Mouse (Mus musculus): ENCODE measurements around the gene Jmjd7. TPM values are rescaled to one million over a fixed set of nuclear protein-coding genes. Genes with fewer than 3 reads are reported as not detected.
A peak's percentile ranks its signal among the peaks of the same experiment; 100 is the strongest.

Jmjd7 gene
- total and polyA plus RNA-seq, 3 experiments: 0.66 to 3.7 (median 3.2) TPM

DNA sequence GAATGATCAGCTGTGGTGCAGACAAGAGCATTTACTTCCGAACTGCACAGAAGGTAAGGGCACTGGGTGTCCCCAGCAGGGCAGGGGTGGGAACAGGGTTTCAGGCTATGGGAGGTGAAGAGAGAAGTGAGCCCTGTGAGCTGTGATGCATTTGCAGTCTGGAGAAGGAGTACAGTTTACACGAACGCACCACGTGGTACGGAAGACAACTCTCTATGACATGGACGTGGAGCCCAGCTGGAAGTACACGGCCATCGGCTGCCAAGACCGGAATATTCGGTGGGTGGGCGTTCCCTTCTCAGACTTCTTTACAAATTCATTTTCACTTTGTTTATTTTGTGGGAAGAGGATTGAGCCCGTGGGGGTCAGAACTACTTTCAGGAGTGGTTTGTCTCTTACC lies 9.7 kb upstream of the Jmjd7 start:
- H3K36me3 ChIP-seq (replicated peaks): peaks cover 90% of the 10 kb centered on the region
- ATAC-seq (ENCODE audit: extremely low read depth, insufficient number of reproducible peaks, low FRiP score, poor library complexity, severe bottlenecking): no peak
- no peaks in the 10 kb centered on the region; the same call in 1 of the 2 replicates for H3K27me3 ChIP-seq (ENCODE audit: insufficient read depth, low read length)
- H3K9me3 ChIP-seq (replicated peaks): no peaks in the 10 kb centered on the region
- H3K4me1 ChIP-seq (ENCODE audit: insufficient read depth, low read depth, low read length): no peaks in the 10 kb centered on the region
- no peak for DNase-seq (ENCODE audit: low spot score)
- no peak overlapping the region for H3K4me3 ChIP-seq (ENCODE audit: low read depth, low read length)
- TF ChIP-seq CTCF (IDR thresholded peaks at IDR 0.05; ENCODE audit: low read depth, low read length): no peak
- no peak for TF ChIP-seq POLR2AphosphoS5 (IDR thresholded peaks at IDR 0.05; ENCODE audit: insufficient replicate concordance, low read depth, low read length)
- no peak for TF ChIP-seq GATA1 (IDR thresholded peaks at IDR 0.05; ENCODE audit: borderline replicate concordance, low read length)
- no peak for TF ChIP-seq GATA2 (IDR thresholded peaks at IDR 0.05; ENCODE audit: borderline replicate concordance, low read depth, low read length)
- no peak for TF ChIP-seq TAL1 (conservative IDR thresholded peaks at IDR 0.05; ENCODE audit: low read depth, low read length)

DNA sequence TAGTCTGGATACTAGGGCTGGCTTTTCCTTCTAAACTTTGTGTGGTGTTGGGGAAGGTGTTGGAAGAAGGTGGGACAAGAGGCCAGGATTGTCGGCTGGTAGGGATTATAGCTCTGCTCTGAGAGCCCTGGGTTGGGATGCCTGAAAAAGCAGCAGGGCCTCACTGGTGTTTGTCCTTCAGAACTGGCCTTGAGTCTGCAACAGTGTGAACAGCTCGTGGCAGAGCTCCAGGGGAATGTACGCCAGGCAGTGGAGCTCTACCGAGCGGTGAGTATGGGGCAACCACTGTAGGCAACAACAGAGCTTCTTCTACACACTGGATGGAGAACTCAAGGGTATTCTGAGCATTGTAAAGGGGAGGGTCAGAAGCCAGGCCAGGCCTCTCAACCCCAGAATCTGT lies 2.9 kb upstream of the Jmjd7 start:
- no peaks in the 10 kb centered on the region for H3K27me3 ChIP-seq (ENCODE audit: insufficient read depth, low read length)
- no peaks in the 10 kb centered on the region for H3K9me3 ChIP-seq (replicated peaks)
- no peak for DNase-seq (ENCODE audit: low spot score)
- H3K4me3 ChIP-seq (ENCODE audit: low read depth, low read length): no peak overlapping the region
- H3K4me1 ChIP-seq (ENCODE audit: insufficient read depth, low read depth, low read length): peaks cover 22% of the 10 kb centered on the region
- peaks cover 66% of the 10 kb centered on the region for H3K36me3 ChIP-seq (replicated peaks)
- no peak for TF ChIP-seq CTCF (IDR thresholded peaks at IDR 0.05; ENCODE audit: low read depth, low read length)
- TF ChIP-seq TAL1 (conservative IDR thresholded peaks at IDR 0.05; ENCODE audit: low read depth, low read length): no peak
- no peak for TF ChIP-seq GATA1 (IDR thresholded peaks at IDR 0.05; ENCODE audit: borderline replicate concordance, low read length)
- no peak for TF ChIP-seq GATA2 (IDR thresholded peaks at IDR 0.05; ENCODE audit: borderline replicate concordance, low read depth, low read length)
- TF ChIP-seq POLR2AphosphoS5 (IDR thresholded peaks at IDR 0.05; ENCODE audit: insufficient replicate concordance, low read depth, low read length): no peak
- no peak for ATAC-seq (ENCODE audit: extremely low read depth, insufficient number of reproducible peaks, low FRiP score, poor library complexity, severe bottlenecking)

DNA sequence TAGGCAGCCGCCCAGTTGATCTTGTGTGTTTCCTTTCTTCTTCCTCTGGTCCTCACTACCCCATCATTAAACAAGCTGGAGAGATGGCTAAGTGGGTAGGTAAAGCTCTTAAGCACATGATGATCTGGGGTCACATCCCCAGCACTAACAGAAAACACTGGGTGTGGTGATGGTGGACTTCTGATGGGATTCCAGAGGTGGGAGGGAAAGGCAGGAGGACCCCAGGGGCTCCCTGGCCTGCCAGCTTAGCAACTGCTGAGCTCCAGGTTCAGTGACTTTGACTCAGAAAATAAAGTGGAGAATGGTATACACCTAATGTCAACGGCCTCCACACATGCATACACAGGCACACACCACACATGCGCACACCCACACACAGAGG lies 658 bp downstream of the Jmjd7 start:
- Histone ChIP-seq H3K27me3 (ENCODE audit: insufficient read depth, low read length) (no peaks in the 10 kb centered on the region), H3K4me3 (ENCODE audit: low read depth, low read length) (peak overlapping the region; percentile 80), H3K4me1 (ENCODE audit: insufficient read depth, low read depth, low read length) (peaks cover 33% of the 10 kb centered on the region), H3K9me3 (replicated peaks) (no peaks in the 10 kb centered on the region), H3K36me3 (replicated peaks) (peaks cover 57% of the 10 kb centered on the region)
- TF ChIP-seq GATA1 (IDR thresholded peaks at IDR 0.05; ENCODE audit: borderline replicate concordance, low read length) (no peak), POLR2AphosphoS5 (IDR thresholded peaks at IDR 0.05; ENCODE audit: insufficient replicate concordance, low read depth, low read length) (no peak), CTCF (IDR thresholded peaks at IDR 0.05; ENCODE audit: low read depth, low read length) (no peak), TAL1 (conservative IDR thresholded peaks at IDR 0.05; ENCODE audit: low read depth, low read length) (no peak), GATA2 (IDR thresholded peaks at IDR 0.05; ENCODE audit: borderline replicate concordance, low read depth, low read length) (no peak)
- no peak for ATAC-seq (ENCODE audit: extremely low read depth, insufficient number of reproducible peaks, low FRiP score, poor library complexity, severe bottlenecking)
- DNase-seq (ENCODE audit: low spot score): peak; percentile 25

DNA sequence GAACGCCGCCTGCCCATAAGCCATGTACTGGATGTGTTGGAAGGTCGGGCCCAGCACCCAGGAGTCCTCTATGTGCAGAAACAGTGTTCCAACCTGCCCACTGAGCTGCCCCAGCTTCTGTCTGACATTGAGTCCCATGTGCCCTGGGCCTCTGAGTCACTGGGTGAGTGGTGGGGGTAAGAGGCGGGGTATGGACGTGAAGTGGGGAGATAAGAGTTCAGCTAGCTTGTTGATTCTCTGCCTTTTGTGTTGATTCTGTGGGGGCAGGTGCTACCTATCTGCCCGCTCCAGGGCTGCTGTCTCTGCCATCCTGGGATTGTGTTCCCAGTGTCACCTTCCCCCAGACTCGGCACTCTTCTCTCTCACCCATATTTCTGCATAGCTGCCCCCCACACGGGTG lies 3.1 kb downstream of the Jmjd7 start:
- Histone ChIP-seq H3K4me1 (ENCODE audit: insufficient read depth, low read depth, low read length) (peaks cover 33% of the 10 kb centered on the region), H3K36me3 (replicated peaks) (peaks cover 35% of the 10 kb centered on the region), H3K27me3 (ENCODE audit: insufficient read depth, low read length) (peaks cover 6% of the 10 kb centered on the region; the same call in 1 of the 2 replicates), H3K9me3 (replicated peaks) (no peaks in the 10 kb centered on the region), H3K4me3 (ENCODE audit: low read depth, low read length) (no peak overlapping the region)
- DNase-seq (ENCODE audit: low spot score) (no peak), ATAC-seq (ENCODE audit: extremely low read depth, insufficient number of reproducible peaks, low FRiP score, poor library complexity, severe bottlenecking) (no peak)
- TF ChIP-seq CTCF (IDR thresholded peaks at IDR 0.05; ENCODE audit: low read depth, low read length) (no peak), TAL1 (conservative IDR thresholded peaks at IDR 0.05; ENCODE audit: low read depth, low read length) (no peak), POLR2AphosphoS5 (IDR thresholded peaks at IDR 0.05; ENCODE audit: insufficient replicate concordance, low read depth, low read length) (no peak), GATA2 (IDR thresholded peaks at IDR 0.05; ENCODE audit: borderline replicate concordance, low read depth, low read length) (no peak), GATA1 (IDR thresholded peaks at IDR 0.05; ENCODE audit: borderline replicate concordance, low read length) (no peak)

DNA sequence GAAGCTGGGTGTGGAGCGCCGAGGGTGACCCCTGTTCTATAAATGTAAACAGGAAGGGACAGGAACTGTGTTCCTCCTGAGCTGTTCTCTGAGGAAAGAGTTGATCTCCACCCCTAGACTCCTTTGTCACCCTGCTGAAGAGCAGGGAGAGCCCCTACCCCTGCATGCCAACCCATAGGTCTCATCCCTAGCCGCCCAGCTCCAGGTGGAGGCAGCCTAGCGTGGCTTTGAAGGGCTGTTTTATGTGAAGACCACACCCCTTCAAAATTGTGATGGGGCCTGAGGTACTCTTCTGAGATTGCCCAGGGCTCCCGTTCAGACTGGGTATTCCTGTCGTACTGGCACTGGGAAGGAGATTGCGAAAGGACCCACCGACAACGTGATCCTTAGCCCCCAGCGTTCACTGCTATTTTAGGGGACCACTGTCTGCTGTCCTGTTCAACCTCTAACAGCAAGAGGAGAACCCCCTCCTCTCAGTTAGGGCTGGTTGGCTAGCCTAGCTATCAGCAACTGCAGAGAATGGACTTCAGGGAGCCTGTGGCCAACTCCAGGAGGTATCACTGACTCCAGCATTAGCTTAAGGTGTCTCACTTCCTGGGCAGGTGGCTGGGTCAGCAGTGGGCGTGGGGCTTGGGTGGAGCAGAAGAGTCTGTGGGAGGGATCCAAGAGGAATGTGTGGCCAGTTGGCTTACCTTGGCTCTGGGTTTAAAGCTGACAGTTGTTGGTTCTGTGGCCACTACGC lies 5.6 kb downstream of the Jmjd7 start, which contains the start of gene Pla2g4b:
Gene Pla2g4b (plus strand): TSS at position 692 of the 742 bp plus-strand sequence.
- no peak within 1 kb of the TSS for H3K4me3 ChIP-seq (ENCODE audit: low read depth, low read length)
- peaks cover 17% of the 10 kb centered on the region for H3K4me1 ChIP-seq (ENCODE audit: insufficient read depth, low read depth, low read length)
- H3K36me3 ChIP-seq (replicated peaks): peaks cover 29% of the 10 kb centered on the region

DNA sequence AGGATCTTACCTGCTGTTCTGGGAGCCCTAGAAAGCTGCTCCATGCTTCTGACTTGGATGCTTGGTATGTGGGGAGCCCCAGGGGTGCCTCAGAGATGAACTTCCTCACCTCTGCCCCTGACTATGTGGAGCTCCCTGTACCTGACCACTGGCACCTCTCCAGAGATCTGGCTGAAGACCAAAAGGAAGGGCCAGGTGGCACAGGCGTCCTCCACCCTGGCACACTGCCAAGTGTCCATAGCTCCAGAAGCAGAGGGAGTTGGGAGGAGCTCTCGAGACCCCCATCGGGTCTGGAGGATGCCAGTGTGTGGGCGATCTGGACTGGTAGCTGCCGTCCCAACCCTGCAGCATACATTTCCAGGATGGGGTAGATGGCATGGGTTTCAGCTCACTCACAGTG lies 6.4 kb downstream of the Jmjd7 start:
- H3K4me1 ChIP-seq (ENCODE audit: insufficient read depth, low read depth, low read length): peaks cover 14% of the 10 kb centered on the region
- H3K4me3 ChIP-seq (ENCODE audit: low read depth, low read length): no peak overlapping the region
- DNase-seq (ENCODE audit: low spot score) (no peak), ATAC-seq (ENCODE audit: extremely low read depth, insufficient number of reproducible peaks, low FRiP score, poor library complexity, severe bottlenecking) (no peak)
- H3K36me3 ChIP-seq (replicated peaks): peaks cover 29% of the 10 kb centered on the region
- H3K9me3 ChIP-seq (replicated peaks): no peaks in the 10 kb centered on the region
- TF ChIP-seq POLR2AphosphoS5 (IDR thresholded peaks at IDR 0.05; ENCODE audit: insufficient replicate concordance, low read depth, low read length): no peak
- TF ChIP-seq TAL1 (conservative IDR thresholded peaks at IDR 0.05; ENCODE audit: low read depth, low read length): no peak
- TF ChIP-seq GATA2 (IDR thresholded peaks at IDR 0.05; ENCODE audit: borderline replicate concordance, low read depth, low read length): no peak
- no peak for TF ChIP-seq CTCF (IDR thresholded peaks at IDR 0.05; ENCODE audit: low read depth, low read length)
- TF ChIP-seq GATA1 (IDR thresholded peaks at IDR 0.05; ENCODE audit: borderline replicate concordance, low read length): no peak
- H3K27me3 ChIP-seq (ENCODE audit: insufficient read depth, low read length): peaks cover 28% of the 10 kb centered on the region; the same call in 1 of the 2 replicates

More for the DNA sequence above, 5.6 kb downstream of the Jmjd7 start, which contains the start of gene Pla2g4b:
- H3K27me3 ChIP-seq (ENCODE audit: insufficient read depth, low read length): peaks cover 22% of the 10 kb centered on the region; the same call in 1 of the 2 replicates
- TF ChIP-seq GATA1 (IDR thresholded peaks at IDR 0.05; ENCODE audit: borderline replicate concordance, low read length) (no peak), POLR2AphosphoS5 (IDR thresholded peaks at IDR 0.05; ENCODE audit: insufficient replicate concordance, low read depth, low read length) (no peak), GATA2 (IDR thresholded peaks at IDR 0.05; ENCODE audit: borderline replicate concordance, low read depth, low read length) (no peak), CTCF (IDR thresholded peaks at IDR 0.05; ENCODE audit: low read depth, low read length) (no peak), TAL1 (conservative IDR thresholded peaks at IDR 0.05; ENCODE audit: low read depth, low read length) (no peak)
- DNase-seq (ENCODE audit: low spot score): no peak
- no peaks in the 10 kb centered on the region for H3K9me3 ChIP-seq (replicated peaks)
- no peak for ATAC-seq (ENCODE audit: extremely low read depth, insufficient number of reproducible peaks, low FRiP score, poor library complexity, severe bottlenecking)
